Mouse (Mus musculus): ENCODE results near the gene Olfr1346.
"Not testable (repeated sequence)": the region's sequence is repeated elsewhere in the genome, so short reads cannot be mapped to it uniquely, and the experiment has no call there.

Olfr1346 gene

DNA sequence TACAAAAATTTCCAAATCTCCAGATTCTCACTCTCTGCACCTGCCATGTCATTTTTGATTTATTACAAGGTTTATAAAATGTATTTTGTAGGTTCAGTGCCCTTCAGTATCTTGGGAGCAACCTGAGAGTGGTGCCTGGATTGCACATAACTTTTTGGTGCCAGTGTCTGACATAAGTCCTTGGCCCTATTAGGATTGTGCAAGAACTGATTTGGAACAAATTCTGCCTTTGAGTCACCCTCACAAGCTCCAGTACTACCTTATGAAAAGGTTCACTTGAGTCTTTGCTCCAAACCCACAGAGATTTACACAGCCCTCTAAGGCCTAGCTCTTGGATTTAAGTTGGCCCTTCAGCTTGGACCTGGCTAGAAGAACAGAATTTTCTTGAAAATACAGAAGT lies at the start of gene Olfr1346:
Gene Olfr1346, plus strand, starts transcription at position 151 of the 400 bp plus-strand sequence.
- no peak for DNase-seq

DNA sequence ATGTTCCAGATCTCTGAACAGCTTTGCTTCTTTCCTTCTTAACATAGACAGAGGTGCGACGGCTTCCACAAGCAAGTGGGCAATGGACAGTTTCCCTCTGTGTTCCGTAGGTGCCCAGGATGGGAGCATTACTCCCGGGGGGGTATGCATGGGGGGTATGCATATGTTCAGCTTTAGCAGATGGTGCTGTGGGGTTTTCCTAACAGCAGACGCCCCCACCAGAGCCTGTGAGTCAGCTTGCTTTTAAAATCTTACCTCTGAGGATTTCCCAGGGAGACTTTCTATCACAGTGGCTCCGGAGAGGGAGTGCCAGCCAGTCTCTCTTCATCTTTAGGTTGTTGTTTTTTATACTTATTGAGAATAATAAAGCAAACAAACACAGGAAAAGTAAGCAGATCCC lies 47.0 kb upstream of the Olfr1346 start:
- DNase-seq, result no peak

DNA sequence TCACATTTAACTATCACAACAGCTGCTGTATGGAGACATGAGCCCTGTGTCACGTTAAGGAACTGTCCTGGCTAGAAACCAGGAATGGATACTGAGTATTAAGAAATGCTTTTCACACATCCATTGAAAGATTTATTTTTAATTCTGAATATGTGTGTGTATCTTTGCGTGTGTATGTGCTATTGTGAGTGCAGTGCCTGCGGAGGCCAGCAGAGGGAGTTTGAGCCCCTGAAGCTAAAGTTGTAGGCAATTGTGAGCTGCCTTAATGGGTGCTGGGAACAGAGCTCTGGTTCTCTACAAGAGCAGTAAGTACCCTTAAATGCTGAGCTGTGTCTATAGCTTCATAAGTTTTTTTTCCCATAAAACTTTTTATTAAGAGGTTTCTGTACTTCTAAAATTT lies 37.5 kb upstream of the Olfr1346 start:
- DNase-seq, result no peak

DNA sequence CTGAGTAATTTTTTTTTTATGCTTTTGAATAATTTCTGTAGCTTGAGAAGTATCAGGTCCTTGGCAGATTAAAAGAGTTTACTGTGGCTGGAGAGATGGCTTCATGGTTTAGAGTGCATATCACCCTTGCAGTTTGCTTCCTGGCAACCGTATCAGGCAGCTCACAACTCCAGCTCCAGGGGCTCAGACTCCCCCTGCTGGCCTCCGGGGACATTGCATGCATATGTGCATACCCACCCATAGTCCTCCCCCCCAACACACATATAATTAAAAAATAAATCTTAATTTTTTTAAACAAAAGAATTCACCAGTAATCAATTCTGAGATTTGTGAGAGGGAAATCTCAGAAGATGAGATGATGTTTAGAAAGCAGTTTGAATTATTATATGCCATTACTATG lies 36.6 kb upstream of the Olfr1346 start:
- DNase-seq, result no peak

DNA sequence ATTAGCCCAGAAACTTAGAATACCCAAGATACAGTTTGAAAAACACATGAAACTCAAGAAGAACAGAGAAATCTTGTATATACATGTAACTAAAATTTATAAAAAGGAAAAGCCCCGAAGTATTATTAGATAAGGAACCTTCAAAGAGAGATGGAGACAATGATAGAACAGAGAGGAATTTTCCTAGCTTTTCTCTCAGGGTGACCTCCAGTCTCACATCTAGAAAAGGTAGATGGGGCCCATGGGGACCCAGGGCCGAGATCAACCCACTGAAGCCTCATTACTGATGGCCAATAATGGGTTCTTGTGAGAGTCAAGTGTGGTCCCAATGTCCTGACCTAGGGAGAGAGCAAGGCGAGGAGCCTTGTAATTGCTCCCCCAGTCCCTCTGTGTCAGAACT lies 28.5 kb upstream of the Olfr1346 start, which contains the start of gene Olfr1344:
Gene Olfr1344, plus strand, starts transcription at position 301 of the 400 bp plus-strand sequence.
- no peak for DNase-seq

DNA sequence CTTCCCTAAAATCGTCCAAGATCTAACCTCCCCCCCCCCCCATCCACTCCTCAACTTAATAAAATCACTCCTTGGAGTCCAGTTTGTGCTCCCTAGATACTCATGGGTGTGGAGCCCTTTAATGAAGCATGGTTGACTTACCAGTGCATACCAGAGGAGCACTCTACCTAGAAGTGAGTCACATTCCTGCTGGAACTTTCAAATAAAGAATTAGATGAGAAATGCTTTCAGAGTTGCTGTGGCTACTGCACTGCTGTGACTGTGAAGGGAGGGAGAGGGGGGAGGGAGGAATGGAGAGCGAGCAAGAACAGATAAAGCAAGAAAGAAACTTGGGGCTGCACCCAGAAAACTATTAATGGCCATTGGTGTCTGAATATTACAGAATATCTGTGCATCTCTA lies 25.7 kb upstream of the Olfr1346 start:
- no peak for DNase-seq

DNA sequence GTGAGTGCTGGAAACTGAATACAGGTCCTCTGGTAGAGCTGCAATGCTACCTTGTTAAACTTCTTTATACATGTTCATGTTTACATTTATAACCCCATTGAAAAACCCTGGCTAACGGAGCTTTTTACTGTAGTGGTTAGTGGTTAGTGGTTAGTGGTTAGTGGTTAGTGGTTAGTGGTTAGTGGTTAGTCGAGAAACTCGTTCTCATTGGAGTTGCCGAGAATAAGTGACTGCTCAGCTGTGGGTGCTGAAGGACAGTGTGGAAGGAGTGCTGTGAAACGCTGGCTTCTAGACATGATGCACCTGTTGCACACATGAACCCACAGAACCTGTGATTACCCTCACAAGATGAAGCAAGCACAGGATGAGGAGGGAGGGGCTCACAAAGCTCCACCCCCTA lies 19.1 kb upstream of the Olfr1346 start:
- no peak for DNase-seq

DNA sequence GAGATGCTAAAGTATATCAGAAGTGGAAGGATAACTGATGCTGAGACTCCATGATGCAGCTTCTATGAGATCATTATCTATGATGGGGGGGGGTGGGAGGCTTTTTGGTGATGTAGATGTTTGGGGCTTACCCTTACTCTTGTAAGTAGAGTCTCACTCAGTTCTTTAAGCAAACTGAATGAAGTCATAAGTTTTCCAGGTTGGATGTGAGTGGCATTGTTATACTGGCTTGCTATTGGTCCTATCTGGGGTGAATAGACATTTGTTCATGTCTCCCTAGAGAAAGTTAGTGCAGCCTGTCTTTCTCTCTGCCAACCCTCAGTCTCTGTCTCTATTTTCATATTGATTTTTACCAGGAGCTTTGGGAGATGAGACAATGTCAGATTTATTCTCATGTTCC lies 11.0 kb upstream of the Olfr1346 start, which contains the start of gene Olfr1336:
Gene Olfr1336, plus strand, starts transcription at position 301 of the 400 bp plus-strand sequence.
- no peak for DNase-seq

DNA sequence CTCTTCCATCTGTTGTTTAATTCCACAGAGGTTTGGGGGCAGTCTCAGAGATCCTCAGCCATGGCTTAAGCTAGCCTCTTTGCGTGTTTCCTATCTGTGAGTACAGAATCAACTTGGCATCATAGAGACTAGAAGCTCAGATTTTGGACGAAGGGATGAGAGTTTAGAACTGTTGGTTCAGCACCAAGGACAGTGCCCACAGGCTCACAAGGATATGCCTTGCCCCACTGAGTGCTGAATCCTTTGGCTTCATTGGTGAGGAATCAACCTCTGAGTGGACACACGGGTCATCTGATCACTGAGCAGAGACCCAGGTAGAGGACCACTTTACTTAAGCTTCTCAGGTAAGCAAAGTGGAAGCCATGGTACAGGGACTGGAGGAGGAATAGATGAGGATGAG lies 10.5 kb upstream of the Olfr1346 start:
- no peak for DNase-seq

DNA sequence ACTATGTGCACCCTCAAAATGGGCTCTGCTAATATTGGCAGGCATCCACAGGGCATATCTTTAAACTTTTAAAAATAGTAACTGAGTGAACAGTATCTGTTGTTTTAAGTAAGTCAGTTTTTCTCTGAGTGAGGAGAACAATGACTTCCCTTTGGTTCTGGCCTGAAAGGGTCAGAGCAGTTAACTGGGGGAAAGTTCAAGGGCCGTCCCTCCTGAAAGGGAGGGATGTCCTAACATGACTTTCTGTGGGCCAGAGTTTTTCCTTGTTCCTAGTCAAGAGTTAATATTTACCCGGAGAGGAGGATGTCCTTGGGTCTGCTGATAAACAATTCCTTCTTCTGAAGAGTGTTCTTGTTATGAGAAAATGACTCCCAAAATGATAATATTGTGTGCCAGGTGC lies 10.7 kb downstream of the Olfr1346 start:
- not testable (repeated sequence) for DNase-seq

DNA sequence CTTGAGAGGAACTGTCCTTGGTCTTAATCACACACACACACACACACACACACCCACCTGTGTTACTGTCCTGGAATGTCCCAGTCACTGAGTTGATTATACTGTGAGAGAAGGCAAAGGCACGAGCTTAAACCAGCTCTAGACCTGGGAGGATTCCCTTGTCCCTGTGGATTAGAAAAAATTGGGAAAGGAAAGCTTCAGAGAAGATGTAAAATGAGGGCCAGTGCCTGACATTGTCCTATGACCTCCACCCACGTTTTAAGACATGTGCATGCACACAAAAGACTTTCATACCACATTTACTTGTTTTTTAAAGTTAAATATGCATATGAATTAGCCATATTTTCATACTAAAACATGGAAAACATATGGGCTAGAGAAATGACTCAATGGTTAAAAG lies 19.9 kb downstream of the Olfr1346 start, which contains the start of gene Olfr5:
Gene Olfr5, minus strand, starts transcription at position 101 of the 400 bp plus-strand sequence.
- no peak for DNase-seq

DNA sequence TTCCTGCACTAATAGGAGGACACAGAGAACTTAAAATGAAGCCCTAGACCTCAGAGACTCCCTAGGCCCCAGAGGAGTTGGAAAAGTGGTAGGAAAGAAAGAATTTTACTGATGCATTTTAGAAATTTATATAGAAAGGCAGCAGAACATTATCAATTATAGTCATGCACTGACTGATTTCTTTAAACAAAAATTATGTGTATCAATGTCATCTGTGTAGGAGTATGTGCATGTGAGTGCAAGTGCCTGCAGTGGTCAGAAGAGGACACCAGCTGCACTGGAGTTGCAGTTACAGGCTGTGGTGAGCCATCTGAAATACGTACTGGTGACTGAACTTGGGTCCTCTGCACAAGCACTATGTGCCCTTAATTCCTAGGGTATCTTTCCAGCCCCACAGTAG lies 32.8 kb downstream of the Olfr1346 start, which contains the start of gene Olfr1347:
Gene Olfr1347, minus strand, starts transcription at position 101 of the 400 bp plus-strand sequence.
- no peak for DNase-seq

DNA sequence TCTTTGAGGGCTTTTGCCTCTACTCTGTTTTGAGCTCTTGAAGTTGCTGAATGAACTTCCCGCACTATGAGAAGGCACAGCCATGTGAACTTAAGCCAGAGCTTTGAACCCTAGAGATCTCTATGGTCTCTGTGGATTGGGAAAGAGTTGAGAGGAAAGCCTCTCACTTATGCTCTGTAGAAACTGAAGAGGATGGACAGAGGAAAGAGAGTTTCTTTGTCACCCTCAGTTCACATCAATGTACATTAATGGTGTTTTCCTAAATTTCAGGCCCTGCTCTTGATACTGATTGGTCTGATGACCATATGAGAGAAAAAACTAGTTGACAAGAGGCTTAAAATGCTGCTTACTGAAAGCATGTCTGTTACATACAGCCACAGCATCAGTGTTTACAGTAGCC lies 41.7 kb downstream of the Olfr1346 start, which contains the start of gene Olfr1348:
Gene Olfr1348, minus strand, starts transcription at position 101 of the 400 bp plus-strand sequence.
- DNase-seq, result no peak

DNA sequence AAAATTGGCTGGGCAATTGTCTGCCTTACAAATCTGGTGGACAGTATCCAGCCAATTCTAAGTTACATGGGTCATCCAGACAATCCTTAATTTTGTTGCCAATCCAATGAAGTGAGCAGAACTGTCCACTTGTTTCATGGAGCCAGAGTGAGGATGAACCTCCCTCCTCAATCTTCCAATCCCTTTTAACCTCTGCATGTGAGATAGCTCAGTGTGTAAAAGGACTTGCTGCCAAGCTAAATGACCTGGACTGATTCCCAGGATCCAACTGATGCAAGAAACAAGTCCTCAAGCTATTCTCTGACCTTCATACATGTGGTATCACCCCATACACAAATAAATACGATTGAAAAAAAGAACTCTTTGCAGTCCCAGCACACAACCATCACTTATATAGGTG lies 54.8 kb downstream of the Olfr1346 start:
- no peak for DNase-seq

DNA sequence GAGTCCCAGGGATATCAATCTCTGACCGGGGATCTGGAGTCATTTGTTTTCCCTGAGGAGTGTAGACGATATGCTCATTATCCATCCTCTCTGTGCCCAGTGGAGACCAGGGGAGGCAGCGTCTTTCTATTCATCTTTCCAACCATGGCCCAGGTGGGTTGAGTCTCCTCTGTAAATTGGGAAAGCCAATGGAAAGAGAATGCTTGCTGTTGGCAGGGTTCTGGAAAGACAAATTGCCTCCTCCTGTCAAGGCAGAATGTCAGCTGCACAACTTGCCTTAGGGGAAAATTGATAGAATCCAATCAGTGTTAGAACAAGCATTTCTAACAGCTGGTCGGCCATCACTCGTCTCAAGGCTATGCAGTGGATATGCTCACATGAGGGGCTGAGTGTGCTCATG lies 55.9 kb downstream of the Olfr1346 start, which contains the start of gene Olfr1349:
Gene Olfr1349, minus strand, starts transcription at position 101 of the 400 bp plus-strand sequence.
- no peak for DNase-seq

DNA sequence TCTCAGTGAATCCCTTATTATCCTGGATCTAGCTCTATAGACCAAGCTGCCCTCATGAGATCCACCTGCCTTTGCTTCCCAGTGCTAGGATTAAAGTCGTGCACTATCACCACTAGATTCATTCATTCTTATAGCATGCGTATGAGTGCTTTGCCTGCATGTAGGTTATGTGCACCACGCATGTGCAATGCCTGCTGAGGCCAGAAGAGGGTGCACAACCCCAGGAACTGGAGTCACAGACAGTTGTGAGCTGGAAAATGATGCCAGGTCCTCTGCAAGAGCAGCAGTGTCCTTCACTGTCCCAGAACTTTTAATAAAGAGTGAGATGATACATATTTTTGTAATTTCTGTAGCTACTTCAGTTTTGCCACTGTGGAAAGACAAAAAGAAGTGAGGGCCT lies 58.1 kb downstream of the Olfr1346 start:
- no peak for DNase-seq

DNA sequence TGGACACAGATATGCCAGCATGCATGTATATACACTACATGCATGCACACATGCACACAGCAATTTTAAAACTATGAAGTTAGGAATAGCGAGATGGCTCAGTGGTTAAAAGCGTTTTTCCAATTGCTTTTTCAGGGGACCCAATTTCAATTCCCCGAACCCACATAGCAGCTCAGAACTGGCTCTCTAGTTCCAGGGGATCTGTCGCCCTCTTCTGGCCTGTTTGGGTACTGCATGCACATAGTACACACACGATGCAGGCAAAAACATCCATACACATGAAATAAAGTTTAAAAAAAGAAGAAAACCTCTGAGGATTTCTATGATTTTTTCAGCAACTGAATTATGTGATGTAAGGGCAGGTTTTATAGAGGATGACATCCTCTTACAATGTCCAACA lies 59.2 kb downstream of the Olfr1346 start:
- no peak for DNase-seq

Measured in cerebellum, adult 9-11 months (tissue).